Mouse (Mus musculus) large intestine, adult 2 months (tissue): ENCODE measurements around the gene Zfp871. TPM values are rescaled to one million over a fixed set of nuclear protein-coding genes. Genes with fewer than 3 reads are reported as not detected.

Experiments
- DNase-seq: peaks from one replicate; pipeline ENCODE4 v3.0.0-alpha.2; 2012; ENCODE audit warnings: low read depth, low spot score
- WGBS: fragments of 180-500 bp; shearing (Covaris S2); methylation state at CpG from one replicate; pipeline ENCODE4 v1.1.7; 2018; 5-methylcytosine and 5-hydroxymethylcytosine counted together
- polyA plus RNA-seq: library from polyadenylated mRNA; depleted of rRNA; stranded (reverse); fragments of >200 nt; gene quantifications from 2 replicates; pipeline ENCODE4 v1.2.3, GENCODE M21; 2012; rRNA removed

The Zfp871 gene
- polyA plus RNA-seq: 5.3 and 9.4 TPM in 2 replicates

DNA sequence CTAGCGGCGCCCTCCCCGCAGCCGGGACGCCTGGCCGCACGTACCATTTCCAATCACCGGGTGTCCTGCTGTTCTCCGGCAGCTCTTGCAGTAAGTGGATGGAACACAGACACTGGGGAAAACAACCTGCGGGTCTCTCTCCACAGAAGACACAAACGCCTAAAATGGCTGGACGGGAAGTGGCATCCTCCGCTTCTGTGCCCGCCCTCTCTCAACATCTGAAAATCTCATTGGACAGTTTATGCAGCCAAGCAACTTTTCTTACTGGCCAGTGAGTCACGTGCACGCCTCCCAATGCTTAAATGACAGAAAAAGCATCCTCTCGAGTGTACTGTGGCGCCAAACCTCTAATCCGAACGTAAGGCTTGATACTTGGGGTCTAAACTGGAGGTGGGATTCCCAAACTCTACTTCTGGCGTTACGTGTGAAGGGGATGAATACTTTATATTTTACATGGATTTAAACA is at the start of gene Zfp871:
Gene Zfp871, minus strand, starts transcription at position 194 of the 466 bp plus-strand sequence.
- peak; percentile 89 for DNase-seq
- WGBS: 0% methylated on average over 22 of the region's 22 CpGs

DNA sequence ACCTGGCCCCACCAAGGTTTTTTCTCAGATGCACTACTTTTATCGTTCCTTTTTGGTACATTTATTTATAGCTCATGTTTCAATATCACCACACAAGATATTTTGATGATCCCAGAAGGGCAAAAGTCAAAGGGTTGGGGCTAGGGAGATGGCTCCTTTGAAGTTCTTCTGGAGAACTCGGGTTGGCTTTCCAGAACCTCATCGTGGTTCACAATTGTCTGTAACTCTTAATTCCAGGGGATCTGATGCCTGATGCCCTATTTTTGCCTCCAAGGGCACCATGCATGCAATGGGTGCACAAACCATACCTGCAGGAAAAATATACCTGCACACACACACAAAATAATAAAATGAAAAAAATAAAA is 42.3 kb upstream of the Zfp871 start:
- WGBS: 28% methylated on average over 3 of the region's 3 CpGs
- DNase-seq: no peak

DNA sequence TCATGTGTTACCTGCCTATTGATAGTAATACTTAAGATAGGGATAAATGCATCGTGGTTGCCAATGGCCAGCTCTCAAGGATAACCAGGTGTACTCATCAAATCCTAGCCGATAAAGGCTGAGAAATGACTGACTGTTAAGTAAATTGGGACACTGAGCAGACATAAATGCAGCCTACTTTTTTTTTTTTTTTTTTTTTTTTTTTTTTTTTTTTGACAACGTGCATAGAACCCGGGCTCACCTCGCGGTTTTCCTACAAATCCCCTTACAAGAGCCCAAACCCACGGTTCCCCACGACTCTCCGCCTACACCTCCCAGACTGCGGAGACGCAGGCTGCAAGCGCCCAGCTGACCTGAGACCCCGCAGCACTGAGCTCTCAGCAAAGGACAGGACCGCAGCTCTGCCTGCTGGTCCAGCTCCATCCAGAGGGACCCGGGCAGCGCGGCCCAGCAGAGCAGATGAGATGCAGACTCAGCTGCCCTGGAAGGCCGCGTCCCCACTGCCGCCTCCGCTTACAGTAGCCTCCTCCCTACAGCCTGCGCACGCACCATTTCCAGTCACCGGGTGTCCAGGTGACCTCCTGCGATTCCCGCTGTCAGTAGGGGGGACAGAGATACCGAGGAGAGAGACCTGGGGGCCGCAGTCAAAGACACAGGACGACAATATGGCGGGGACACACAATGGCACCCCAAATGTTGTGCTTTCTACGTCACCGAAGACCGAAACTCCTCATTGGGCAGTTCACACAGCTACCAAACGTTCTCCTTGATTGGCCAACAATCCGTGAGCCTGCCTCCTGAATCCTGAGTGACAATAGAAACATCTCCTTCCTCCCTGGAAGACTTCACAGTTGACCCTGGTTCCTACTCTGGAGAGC is 41.7 kb upstream of the Zfp871 start, which contains the start of gene Zfp799:
Gene Zfp799, minus strand, starts transcription at position 722 of the 878 bp plus-strand sequence.
- WGBS: 2% methylated on average over 35 of the region's 35 CpGs
- DNase-seq: peak; percentile 79

DNA sequence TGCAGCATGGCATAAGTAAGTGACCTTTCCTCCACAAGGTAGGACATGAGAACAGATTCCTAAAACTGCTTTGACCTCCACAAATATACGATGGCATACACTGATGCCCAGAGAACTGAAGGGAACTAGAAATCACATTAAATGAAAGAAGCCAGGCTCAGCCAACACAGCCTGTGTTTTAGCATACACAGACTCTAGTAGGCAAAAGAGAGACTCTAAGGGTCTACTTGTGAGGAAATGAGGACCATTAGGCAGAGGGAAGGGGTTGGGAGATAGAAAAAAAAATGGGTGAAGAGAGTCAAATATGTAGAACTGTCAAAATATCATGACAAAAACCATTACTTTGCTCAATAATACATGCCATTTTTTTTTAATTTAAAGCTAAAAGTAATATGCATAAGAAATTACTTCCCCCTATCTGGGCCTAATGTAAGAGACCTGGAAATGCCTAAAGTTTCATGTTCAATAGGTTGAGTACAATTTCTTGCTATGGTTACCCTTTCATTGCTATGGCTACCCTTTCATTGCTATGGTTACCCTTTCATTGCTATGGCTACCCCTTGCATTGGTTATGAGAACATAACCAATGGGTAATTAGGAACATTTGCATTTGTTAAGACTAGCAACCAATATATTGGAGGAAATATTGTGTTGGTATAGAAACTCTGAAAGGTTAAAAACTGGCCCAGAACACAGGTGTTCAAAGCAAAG is 28.1 kb upstream of the Zfp871 start:
- no peak for DNase-seq
- WGBS: 84% methylated on average over 1 of the region's 1 CpGs

DNA sequence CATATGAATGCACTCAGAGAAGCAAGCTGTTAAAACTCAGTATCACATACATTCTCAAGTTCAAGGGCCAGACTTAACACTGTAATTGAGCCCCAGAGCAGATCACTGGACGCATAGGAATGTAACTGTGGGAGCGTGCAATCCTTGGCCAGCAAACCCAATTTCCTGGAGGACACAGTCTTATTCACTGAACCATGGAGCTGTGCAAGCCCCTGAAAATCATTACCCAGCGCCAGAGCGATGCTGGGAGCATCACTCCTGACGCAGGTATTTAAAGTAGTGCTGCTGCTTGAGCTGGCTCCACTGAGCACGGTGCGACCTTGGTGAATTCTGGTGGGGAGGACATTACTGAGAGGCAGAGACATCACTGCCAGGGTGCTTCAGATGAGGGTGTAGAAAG is 26.0 kb upstream of the Zfp871 start:
- WGBS: 86% methylated on average over 7 of the region's 7 CpGs
- no peak for DNase-seq

DNA sequence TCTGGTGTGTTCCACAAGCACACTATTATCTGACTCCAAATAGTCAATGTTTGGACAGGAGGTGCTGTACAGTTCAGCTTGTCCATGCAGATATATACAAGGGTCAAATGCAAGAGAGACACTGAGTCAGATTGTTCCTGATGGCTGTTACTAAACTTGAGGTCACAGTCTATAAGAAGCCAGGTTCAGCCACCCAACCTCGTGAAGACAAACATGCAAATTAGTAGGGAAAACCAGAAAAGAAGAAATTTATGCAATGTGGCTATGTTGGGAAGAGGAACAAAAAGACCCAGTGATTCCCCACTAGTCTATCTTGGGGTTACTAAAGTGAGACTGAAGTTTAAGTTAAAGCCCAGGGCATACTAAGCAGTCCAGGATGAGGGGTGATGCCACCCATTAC is 22.6 kb upstream of the Zfp871 start:
- WGBS: 34% methylated on average over 1 of the region's 1 CpGs
- no peak for DNase-seq

DNA sequence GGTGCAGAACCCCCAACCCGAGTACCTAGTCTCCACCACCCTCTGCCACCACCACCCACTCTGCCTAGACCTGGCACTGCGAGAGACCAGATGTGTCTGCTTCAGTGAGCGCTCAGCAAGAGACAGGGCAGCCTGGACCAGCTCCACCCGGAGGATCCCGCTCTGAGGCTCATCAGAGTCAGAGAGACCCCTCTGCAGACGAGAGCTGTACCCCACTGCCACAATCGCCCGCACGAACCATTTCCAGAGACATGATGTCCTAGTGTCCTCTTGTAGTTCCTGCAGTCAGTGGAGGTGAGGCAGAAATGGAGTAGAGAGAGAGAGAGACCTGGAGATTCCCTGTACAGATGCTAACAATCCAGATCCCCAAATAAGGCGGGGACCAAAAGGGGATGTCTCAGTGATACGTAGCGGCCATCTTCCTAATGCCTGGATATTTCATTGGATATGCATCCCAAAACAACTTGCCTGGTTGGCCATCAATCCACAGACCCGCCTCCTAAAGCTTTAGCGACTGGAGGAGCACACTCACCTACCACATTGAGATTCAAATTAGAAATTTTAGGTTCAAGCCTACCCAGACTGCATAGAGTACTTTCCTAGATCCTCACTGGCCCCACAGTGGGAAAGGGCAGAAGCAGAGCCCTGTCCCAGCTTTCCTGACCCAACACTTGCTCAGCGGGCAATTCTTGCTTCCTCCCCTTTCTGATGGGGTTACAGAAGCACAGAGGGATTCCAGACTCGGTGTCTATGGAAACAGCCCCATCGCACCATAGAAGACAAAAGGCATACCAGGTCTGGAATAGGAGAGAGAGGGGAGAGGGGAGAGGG is 21.7 kb upstream of the Zfp871 start, which contains the start of gene Zfp811:
Gene Zfp811, minus strand, starts transcription at position 388 of the 831 bp plus-strand sequence.
- DNase-seq: no peak
- WGBS: 4% methylated on average over 17 of the region's 17 CpGs

DNA sequence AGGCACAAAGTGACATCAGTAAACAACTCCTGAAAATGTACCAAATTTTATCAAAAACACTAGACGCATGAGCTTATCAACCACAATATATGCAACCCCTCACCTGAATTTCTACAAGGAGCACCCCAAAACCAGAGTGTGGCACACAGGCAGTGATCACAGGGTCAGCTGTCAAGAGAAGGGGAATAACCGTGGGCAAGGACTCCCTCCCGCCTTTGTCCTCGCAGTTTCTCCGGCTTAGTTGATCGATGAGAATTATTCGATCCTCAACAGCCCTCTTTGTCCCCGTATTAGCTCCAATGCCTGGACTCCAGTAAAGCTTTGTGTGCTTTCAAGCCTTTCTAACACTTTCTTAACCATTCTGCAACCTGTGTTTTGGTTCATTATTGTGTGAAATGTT is 20.8 kb upstream of the Zfp871 start:
- DNase-seq: no peak
- 15% methylated on average over 8 of the region's 8 CpGs for WGBS

DNA sequence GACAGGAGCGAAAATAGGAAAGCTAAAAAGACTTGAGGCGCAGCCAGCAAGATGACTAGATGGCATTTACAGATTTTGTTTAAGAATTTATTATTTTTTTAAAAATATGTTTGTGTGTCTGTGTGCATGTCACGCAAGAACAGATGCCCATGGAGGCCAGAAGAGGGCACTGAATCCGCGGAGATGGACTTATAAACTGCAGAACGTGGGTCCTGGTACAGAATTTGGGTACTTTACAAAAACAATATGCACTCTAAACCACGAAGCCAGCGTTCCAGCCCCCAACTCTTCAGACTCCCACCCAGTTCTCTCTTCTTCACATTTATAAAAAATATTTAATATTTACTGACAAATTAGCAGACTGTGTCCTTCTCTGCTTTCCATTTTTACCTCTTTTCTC is 1.2 kb upstream of the Zfp871 start:
- DNase-seq: no peak
- 84% methylated on average over 8 of the region's 8 CpGs for WGBS

DNA sequence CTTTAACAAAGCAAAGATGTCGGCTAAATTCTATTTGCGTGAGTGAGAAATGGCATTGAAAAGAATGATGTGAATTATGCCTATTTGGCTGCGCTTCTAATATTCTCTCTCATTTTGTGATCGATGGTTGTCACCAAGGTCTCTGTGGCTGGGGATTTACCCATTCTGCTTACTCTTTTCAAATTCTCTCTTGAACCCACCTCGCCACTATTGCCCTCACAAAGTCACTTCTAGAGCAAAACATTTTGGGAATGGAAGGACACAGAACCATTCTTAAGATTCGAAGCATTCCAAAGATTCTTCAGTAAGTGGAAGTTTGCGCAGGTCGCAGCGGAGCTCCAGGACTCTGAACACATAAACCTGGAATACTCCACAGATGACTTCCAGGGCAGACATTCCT is 489 bp upstream of the Zfp871 start:
- no peak for DNase-seq
- WGBS: 7% methylated on average over 9 of the region's 9 CpGs

DNA sequence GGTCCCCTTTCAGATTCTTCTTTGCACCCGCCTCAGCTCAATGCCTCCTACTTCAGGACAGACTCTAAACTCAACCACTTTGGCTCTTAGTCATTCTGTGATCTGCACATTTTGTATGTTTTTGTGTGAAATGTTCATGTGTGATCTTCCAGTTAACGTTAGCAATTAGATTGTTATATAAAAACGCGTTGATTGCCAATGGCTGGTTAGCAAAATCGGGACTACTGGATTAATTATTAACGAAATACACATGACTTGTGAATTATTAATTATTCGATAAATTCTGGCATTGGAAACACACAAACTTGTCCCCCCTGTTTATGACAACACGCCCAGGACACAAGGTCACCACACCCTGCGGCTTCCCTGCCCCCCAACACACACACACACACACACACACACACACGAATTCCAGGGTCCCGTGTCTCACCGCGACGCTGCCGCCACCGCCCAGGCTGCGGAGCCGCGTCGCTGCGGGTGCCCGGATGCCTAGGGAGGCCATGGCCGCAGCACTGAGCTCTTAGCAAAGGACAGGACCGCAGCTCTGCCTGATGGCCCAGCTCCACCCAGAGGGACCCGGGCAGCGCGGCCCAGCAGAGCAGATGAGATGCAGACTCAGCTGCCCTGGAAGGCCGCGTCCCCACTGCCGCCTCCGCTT is 522 bp downstream of the Zfp871 start:
- WGBS: under 1% methylated on average over 31 of the region's 31 CpGs
- no peak for DNase-seq

DNA sequence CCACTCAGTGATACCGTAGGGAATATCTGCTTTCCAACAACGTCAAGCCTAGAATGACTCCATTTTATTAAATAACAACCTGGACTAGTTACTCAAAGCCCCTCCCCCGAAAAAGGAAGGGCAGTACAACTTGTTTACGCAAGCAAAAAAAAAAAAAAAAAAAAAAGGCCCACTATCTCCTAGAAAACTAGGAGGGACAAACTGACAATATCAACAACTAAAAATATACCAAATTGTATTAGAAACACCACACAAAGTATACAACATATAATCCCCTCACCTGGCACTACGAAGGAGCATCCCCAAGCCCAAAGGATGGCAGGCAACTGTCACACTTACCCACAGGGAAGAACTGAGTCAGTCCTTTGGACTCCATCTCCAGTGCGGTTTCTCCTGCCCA is 1.1 kb downstream of the Zfp871 start:
- WGBS: 30% methylated on average over 6 of the region's 6 CpGs
- no peak for DNase-seq

DNA sequence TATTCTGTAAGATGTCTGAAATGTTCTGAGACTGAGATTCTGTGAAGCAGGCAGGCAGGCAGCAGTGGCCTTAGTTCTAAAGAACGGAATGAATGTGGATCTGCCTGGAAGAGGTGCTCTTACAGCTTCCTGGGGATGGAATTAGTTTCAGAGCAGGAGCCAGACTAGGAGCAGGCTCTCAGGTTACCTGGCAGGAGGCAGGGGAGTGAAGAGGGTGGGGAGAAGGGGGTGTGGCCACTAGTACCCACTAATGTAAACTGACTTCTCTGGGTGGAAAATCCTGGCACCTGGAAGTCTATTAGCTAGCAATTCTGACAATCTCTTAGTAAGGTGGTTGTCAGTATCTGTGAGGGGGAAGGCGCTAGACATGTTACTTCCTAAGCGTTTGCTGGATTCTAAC is 2.4 kb downstream of the Zfp871 start:
- WGBS: 79% methylated on average over 3 of the region's 3 CpGs
- DNase-seq: no peak

DNA sequence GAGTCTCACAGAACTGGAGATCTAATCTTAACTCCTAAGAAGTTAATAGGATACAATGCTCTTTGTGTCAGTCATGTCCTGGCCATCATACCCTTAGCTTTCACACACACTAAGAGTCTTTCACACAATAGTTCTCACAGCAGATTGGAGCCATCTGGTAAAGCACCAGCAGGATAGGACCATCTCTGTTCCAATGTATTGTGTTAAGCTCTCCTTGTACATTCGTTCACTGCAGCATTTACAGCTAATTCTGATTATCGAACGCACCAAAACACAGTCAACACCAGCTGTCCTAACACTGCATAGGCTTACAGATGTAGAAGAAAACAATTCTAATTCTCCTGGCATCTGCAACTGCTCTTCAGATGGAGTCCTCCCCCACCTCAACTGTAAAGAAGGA is 10.5 kb downstream of the Zfp871 start:
- 96% methylated on average over 3 of the region's 3 CpGs for WGBS
- no peak for DNase-seq

DNA sequence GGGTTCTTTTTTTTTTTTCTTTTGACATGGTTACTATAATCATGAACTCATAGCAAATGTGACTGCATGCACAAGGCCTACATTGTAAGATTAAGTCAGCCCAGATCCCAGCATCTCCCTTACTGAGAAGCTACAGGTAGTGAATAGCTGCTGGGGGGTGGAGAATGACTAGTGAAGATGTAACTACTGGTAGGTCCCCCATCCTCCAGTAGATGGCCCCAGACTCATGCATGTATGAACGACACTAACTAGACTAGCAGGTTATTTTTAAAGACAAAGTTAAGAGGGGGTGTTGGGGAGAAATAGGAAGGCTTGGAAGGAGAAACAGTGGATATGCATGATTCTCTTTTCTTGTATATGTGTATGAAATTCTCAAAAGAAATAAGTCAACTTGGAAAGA is 16.9 kb downstream of the Zfp871 start:
- no peak for DNase-seq
- WGBS: 50% methylated on average over 1 of the region's 1 CpGs

DNA sequence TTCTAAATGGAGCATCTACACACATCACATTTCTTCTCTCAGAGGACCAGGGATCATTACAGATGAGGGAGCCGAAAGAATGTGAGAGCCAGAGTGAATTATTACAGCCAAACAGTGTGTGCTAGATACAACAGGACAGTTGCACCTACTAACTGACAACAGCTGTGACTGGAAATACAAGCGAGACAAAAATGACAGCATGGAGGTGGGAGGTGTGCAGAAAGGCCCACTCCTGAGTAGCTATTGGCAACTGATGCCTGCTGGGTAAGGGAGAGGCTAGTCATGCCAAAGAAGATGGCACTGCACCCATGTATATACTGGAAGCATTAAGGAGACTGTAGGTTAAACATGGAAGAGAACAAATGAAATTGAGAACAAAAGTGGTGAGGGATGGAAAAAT is 21.7 kb downstream of the Zfp871 start:
- no peak for DNase-seq
- 99% methylated on average over 2 of the region's 2 CpGs for WGBS

DNA sequence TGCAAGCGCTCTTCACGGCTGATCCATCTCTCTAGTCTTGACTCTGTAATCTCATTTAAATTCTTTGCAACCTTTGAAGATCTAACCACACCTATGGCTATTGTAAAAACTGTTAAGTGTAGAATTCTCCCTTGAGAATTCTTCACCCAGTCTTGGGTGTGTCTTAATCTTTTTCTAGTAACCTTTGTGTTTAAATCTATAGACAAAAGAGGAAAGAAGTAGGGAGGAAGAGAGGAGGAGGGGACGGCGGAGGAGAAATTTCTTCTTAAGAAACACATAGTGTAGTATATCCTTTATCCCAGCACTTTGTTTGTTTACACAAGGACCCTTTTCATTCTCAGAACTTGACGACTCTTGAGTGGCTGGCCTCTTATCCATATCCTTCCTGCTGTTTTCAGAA is 30.8 kb downstream of the Zfp871 start:
- 54% methylated on average over 5 of the region's 5 CpGs for WGBS
- no peak for DNase-seq

DNA sequence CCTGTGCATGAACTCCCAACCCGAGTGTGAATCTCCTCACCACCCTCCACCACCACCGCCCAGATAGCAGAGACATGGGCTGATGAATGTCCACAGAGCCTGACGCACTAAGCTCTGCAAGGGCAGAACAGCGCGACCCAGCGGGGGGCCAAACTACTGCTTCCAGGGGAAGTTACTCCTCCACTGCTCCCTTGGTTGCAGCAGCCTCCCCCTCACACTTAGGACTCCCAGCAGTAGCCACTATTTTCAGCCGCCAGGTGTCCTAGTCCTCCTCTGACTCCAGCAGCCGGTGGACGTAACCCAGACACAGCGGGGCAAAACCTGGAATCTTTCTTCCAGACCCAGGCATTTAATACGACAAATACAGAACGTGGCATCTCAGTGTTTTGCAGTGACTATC is 34.5 kb downstream of the Zfp871 start:
- 32% methylated on average over 12 of the region's 12 CpGs for WGBS
- no peak for DNase-seq

DNA sequence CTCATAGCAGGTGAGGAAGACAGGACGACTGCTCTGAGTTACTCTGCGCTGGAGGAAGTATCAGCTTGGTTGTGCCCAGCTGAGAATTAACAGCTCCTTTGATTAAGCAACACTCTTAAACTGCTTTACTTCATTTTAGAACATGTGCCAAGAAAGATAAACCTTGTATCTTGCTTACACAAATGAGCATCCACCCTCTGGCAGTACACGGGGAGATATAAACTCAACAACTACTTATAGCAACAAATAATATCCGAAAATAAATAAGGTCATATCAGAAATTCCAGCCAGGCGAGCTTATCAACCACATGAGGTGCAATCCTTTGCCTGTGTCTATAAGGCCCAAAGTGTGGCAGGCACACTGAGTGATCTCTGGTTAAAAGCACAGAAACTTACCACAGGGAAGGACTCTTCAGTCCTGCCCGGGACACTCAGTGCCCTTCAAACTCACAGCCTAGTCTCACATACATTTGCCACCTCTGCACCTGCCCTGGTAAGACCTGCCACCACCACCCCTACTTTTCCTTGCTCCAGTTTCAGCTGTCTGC is 35.2 kb downstream of the Zfp871 start:
- no peak for DNase-seq
- 54% methylated on average over 6 of the region's 6 CpGs for WGBS
